Mouse (Mus musculus) forebrain, postnatal 0 days (tissue): ENCODE data around the gene Cdc14b. TPM values are rescaled to one million over a fixed set of nuclear protein-coding genes. Genes with fewer than 3 reads are reported as not detected.
A peak's percentile ranks its signal among the peaks of the same experiment; 100 is the strongest.

ENCODE experiments used
- ATAC-seq: fragments of 200-750 bp; cut with Nextera tagmentation; 2 replicates; pipeline ENCODE4 v1.8.0; 2017; ENCODE audit warnings: mild to moderate bottlenecking, moderate library complexity
- DNase-seq: peaks from one replicate; pipeline ENCODE4 v3.0.0-alpha.2; 2015
- H3K27ac ChIP-seq: fragments of 300-500 bp; sonication (generic); 2 replicates; pipeline ENCODE4 v1.5.1; 2014; ENCODE audit warnings: low read depth, mild to moderate bottlenecking, antibody characterized with exemption, low read length, moderate library complexity, mixed read lengths
- H3K27me3 ChIP-seq: fragments of 300-500 bp; sonication (generic); 2 replicates; pipeline ENCODE4 v1.6.1; 2014; ENCODE audit warnings: mild to moderate bottlenecking, low read length, mixed read lengths; ENCODE audit not compliant: insufficient read depth
- H3K36me3 ChIP-seq: fragments of 300-500 bp; sonication (generic); 2 replicates; pipeline ENCODE4 v1.6.1; 2014; ENCODE audit warnings: mild to moderate bottlenecking, moderate library complexity; ENCODE audit not compliant: insufficient read depth
- H3K4me1 ChIP-seq: fragments of 300-500 bp; sonication (generic); 2 replicates; pipeline ENCODE4 v1.6.1; 2014; ENCODE audit warnings: antibody characterized with exemption; ENCODE audit not compliant: insufficient read depth
- H3K4me2 ChIP-seq: fragments of 300-500 bp; sonication (generic); 2 replicates; pipeline ENCODE4 v1.6.1; 2014; ENCODE audit warnings: low read depth, mild to moderate bottlenecking, moderate library complexity
- H3K4me3 ChIP-seq: fragments of 300-500 bp; sonication (generic); 2 replicates; pipeline ENCODE4 v1.5.1; 2014; ENCODE audit warnings: low read depth, low read length, mixed read lengths
- H3K9ac ChIP-seq: fragments of 300-500 bp; sonication (generic); 2 replicates; pipeline ENCODE4 v1.6.1; 2014; ENCODE audit warnings: mild to moderate bottlenecking
- H3K9me3 ChIP-seq: fragments of 300-500 bp; sonication (generic); 2 replicates; pipeline ENCODE4 v1.6.1; 2016; ENCODE audit warnings: low read length
- CTCF ChIP-seq: sonication (generic); IDR thresholded peaks from 2 replicates; pipeline ENCODE4 v1.5.1; 2016; ENCODE audit warnings: antibody characterized with exemption, control low read depth, low read depth
- WGBS: fragments of 180-500 bp; shearing (Covaris S2); extraction: QIAGEN DNeasy Blood & Tissue Kit; methylation state at CpG from one replicate; pipeline ENCODE4 v1.1.7; 2014; 5-methylcytosine and 5-hydroxymethylcytosine counted together
- polyA plus RNA-seq: library from polyadenylated mRNA; unstranded; fragments of >200 nt; fragmentation: Nextera tagmentation; extraction: Ambion mirVana; gene quantifications from 2 replicates; pipeline ENCODE4 v1.2.1, GENCODE M21; 2015
- total RNA-seq: library from RNA; depleted of rRNA; stranded (reverse); fragments of >200 nt; gene quantifications from 2 replicates; pipeline ENCODE4 v1.2.3, GENCODE M21; 2014

Gene Cdc14b
- total and polyA plus RNA-seq, 2 experiments from 2014 or later, result 0.75 to 3.0 TPM

DNA sequence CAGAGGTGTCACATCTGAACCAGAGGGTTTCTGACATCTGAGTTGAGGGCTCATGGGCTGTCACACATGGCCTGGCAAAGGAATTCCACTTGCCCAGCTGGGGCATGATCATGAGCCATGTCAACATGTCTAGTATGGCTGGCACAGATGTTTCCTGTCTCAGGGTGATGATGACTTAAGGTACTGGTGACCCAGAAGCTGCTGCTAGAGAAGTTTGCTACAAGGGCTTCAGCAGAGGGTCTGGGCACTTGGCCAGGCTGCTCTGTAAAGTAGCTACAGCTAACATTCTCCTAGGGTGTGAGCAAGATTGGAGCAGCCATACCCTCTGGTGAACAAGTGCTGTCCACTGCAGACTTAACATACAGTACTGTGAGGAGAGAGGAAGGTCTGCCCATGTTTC lies 88.0 kb downstream of the Cdc14b start:
- no peak overlapping the region for H3K27ac ChIP-seq
- no peak for TF ChIP-seq CTCF

GRCm38 (mm10) chr13:64186516-64186915 lies 88.6 kb downstream of the Cdc14b start:
- H3K36me3 ChIP-seq, result peaks cover 30% of the 10 kb centered on the region
- ATAC-seq (no peak), DNase-seq (no peak)
- no peak overlapping the region for H3K4me3 ChIP-seq
- no peaks in the 10 kb centered on the region for H3K4me1 ChIP-seq
- H3K9ac ChIP-seq, result no peak overlapping the region
- H3K27me3 ChIP-seq, result no peaks in the 10 kb centered on the region
- WGBS, result 95% methylated on average over 4 of the region's 4 CpGs
- TF ChIP-seq CTCF, result no peak
- no peak overlapping the region for H3K27ac ChIP-seq
- H3K9me3 ChIP-seq, result no peaks in the 10 kb centered on the region
- H3K4me2 ChIP-seq, result no peak overlapping the region

More for the DNA sequence above, 88.0 kb downstream of the Cdc14b start:
- no peaks in the 10 kb centered on the region for H3K9me3 ChIP-seq
- H3K4me2 ChIP-seq, result no peak overlapping the region
- peaks cover 29% of the 10 kb centered on the region for H3K36me3 ChIP-seq
- no peaks in the 10 kb centered on the region for H3K27me3 ChIP-seq
- no peak for DNase-seq
- no peak for ATAC-seq
- no peaks in the 10 kb centered on the region for H3K4me1 ChIP-seq
- no peak overlapping the region for H3K9ac ChIP-seq
- H3K4me3 ChIP-seq, result no peak overlapping the region

- WGBS, result 95% methylated on average over 9 of the region's 9 CpGs
- DNase-seq (no peak), ATAC-seq (no peak)
- no peaks in the 10 kb centered on the region for H3K27me3 ChIP-seq
- no peak overlapping the region for H3K27ac ChIP-seq
- no peak overlapping the region for H3K4me3 ChIP-seq
- no peak overlapping the region for H3K9ac ChIP-seq
- H3K4me1 ChIP-seq, result no peaks in the 10 kb centered on the region
- H3K9me3 ChIP-seq, result no peaks in the 10 kb centered on the region
- H3K36me3 ChIP-seq, result peaks cover 30% of the 10 kb centered on the region
- no peak for TF ChIP-seq CTCF
- no peak overlapping the region for H3K4me2 ChIP-seq
Observed at GRCm38 (mm10) chr13:64185586-64185985, 89.5 kb downstream of the Cdc14b start.

GRCm38 (mm10) chr13:64185176-64185575 lies 89.9 kb downstream of the Cdc14b start:
- H3K27ac ChIP-seq, result no peak overlapping the region
- no peaks in the 10 kb centered on the region for H3K4me1 ChIP-seq
- WGBS, result 78% methylated on average over 7 of the region's 7 CpGs
- no peak overlapping the region for H3K4me2 ChIP-seq
- H3K27me3 ChIP-seq, result no peaks in the 10 kb centered on the region
- no peak overlapping the region for H3K4me3 ChIP-seq
- no peak for TF ChIP-seq CTCF
- DNase-seq, result no peak
- H3K36me3 ChIP-seq, result peaks cover 30% of the 10 kb centered on the region
- H3K9me3 ChIP-seq, result no peaks in the 10 kb centered on the region
- no peak overlapping the region for H3K9ac ChIP-seq
- no peak for ATAC-seq

DNA sequence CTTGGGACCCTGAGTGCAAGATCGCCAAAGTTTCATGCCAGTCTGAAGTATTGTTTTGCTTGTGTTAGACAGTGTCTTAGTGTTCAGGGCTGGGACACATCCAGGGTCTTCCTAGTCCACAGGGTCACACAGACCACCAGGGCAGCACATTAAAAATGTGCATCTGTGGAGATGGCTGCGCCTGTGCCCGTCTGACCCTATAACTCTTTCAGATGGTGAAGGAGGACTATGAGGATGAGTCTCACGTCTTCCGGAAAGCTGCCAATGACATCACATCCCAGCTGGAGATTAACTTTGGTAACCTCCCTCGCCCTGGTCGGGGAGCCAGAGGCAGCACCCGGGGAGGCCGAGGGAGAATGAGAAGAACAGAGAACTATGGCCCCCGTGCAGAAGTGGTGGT lies 90.7 kb downstream of the Cdc14b start:
- H3K36me3 ChIP-seq, result peaks cover 30% of the 10 kb centered on the region
- WGBS, result 83% methylated on average over 10 of the region's 10 CpGs
- H3K9ac ChIP-seq, result no peak overlapping the region
- no peaks in the 10 kb centered on the region for H3K4me1 ChIP-seq
- H3K9me3 ChIP-seq, result no peaks in the 10 kb centered on the region
- DNase-seq, result no peak
- no peaks in the 10 kb centered on the region for H3K27me3 ChIP-seq
- H3K4me2 ChIP-seq, result no peak overlapping the region
- H3K27ac ChIP-seq, result no peak overlapping the region
- no peak for TF ChIP-seq CTCF
- no peak for ATAC-seq
- H3K4me3 ChIP-seq, result no peak overlapping the region

- WGBS, result 86% methylated on average over 4 of the region's 4 CpGs
- H3K4me1 ChIP-seq, result no peaks in the 10 kb centered on the region
- DNase-seq (no peak), ATAC-seq (no peak)
- H3K4me3 ChIP-seq, result no peak overlapping the region
- no peaks in the 10 kb centered on the region for H3K27me3 ChIP-seq
- H3K36me3 ChIP-seq, result peaks cover 30% of the 10 kb centered on the region
- H3K4me2 ChIP-seq, result no peak overlapping the region
- no peak for TF ChIP-seq CTCF
- no peak overlapping the region for H3K9ac ChIP-seq
- no peak overlapping the region for H3K27ac ChIP-seq
- no peaks in the 10 kb centered on the region for H3K9me3 ChIP-seq
Observed at GRCm38 (mm10) chr13:64183583-64183982, 91.5 kb downstream of the Cdc14b start.

DNA sequence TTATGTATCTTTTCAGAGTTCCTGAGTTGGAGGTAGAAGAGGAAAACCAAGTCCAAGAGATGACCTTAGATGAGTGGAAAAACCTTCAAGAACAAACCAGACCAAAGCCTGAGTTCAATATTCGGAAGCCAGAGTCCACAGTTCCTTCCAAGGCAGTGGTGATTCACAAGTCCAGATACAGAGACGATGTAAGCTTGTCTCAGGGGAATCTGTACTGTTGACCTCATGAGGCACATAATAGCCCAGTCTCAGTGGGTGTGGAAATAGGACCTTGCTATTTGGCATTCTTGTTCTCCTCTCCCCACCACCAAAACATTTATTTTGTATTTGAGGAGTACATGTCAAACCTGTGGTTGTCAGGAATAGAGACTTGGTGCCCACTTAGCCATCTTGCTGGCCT lies 93.0 kb downstream of the Cdc14b start:
- no peaks in the 10 kb centered on the region for H3K9me3 ChIP-seq
- no peak overlapping the region for H3K27ac ChIP-seq
- H3K4me1 ChIP-seq, result no peaks in the 10 kb centered on the region
- 91% methylated on average over 2 of the region's 2 CpGs for WGBS
- no peak for ATAC-seq
- no peak overlapping the region for H3K4me2 ChIP-seq
- no peak overlapping the region for H3K4me3 ChIP-seq
- H3K9ac ChIP-seq, result no peak overlapping the region
- DNase-seq, result no peak
- H3K27me3 ChIP-seq, result no peaks in the 10 kb centered on the region
- TF ChIP-seq CTCF, result no peak
- H3K36me3 ChIP-seq, result peaks cover 40% of the 10 kb centered on the region

GRCm38 (mm10) chr13:64180888-64181287 lies 94.2 kb downstream of the Cdc14b start:
- Histone ChIP-seq H3K9me3 (no peaks in the 10 kb centered on the region), H3K4me2 (no peak overlapping the region), H3K27me3 (no peaks in the 10 kb centered on the region), H3K4me3 (no peak overlapping the region), H3K27ac (no peak overlapping the region), H3K36me3 (peaks cover 32% of the 10 kb centered on the region), H3K9ac (no peak overlapping the region), H3K4me1 (no peaks in the 10 kb centered on the region)
- TF ChIP-seq CTCF, result peak; percentile 69
- no peak for ATAC-seq
- WGBS, result 84% methylated on average over 3 of the region's 3 CpGs
- DNase-seq, result peak; percentile 52
